Mouse (Mus musculus) T-cell, adult 66 days (primary cell): ENCODE measurements around the gene Oog2. TPM values are rescaled to one million over a fixed set of nuclear protein-coding genes. Genes with fewer than 3 reads are reported as not detected.

Experiments
- total RNA-seq, 2 experiments: library from RNA; stranded (reverse); gene quantifications; 3 replicates in 1 of 2; 4 replicates in 1 of 2; pipeline ENCODE4 v1.2.4; 2023

Oog2 gene
- not detected for total RNA-seq

DNA sequence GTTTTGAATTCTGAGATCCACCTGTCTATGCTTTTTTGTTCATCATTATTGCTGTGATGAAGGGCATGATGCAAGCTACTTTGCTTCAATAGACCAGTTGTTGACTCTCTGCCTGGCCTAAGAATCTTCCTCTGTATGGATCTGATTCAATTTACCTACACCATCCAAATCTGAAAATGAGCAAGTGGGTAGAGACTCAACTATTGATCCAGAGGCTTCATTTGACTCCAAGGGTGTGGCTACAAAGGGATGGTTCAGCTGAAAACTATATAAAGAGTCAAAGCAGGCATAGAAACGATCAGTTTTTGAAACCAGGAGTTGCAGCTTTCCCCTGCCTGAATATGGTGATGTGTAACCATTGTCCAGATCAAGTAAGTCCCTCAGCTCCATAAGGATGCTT, at the start of gene Oog2:
Gene Oog2, plus strand, starts transcription at position 301 of the 400 bp plus-strand sequence.

DNA sequence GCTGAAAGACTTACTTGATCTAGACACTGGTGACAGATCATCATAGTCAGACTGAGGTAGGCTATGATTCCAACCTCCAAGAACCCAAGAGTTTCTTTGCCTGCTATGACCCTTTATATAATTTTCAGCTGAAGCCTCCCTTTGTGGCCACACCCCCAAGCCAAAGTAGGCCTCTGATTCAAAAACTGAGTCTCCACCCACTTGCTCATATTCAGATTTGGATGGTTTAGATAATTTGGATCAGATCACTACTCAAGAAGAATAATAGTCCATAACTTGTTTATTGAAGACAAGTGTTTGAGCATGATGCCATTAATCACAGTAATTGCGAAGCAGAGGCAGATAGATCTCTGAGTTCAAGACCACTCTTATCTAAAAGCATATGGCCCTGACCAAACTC, 28.0 kb upstream of the Oog2 start, which contains the start of gene Oog3:
Gene Oog3, minus strand, starts transcription at position 101 of the 400 bp plus-strand sequence.

DNA sequence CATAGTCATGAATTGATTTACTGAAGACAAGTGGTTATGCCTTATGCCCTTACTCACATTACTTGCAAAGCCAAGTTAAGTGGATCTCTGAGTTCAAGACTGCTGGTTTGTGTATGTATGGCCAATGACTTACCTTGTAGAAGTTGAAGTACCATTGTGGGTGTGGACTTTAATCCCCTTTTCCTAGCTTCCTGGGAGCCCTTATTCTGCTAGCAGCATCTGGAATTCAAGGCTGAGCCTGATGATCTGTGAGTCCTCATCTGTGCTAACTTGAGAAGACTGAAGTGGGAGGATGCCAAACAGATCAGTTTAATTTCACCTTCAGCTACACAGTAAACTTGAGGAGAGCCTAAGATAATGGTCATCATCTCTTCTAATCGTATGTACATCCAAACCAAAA, 22.7 kb downstream of the Oog2 start, which contains the start of gene C87977:
Gene C87977, minus strand, starts transcription at position 101 of the 400 bp plus-strand sequence.

Other genes starting within 250 kb of the Oog2 start
- gene Pramef25, start 239.7 kb upstream of the Oog2 start, total RNA-seq, result not detected
- gene Gm13101, start 223.8 kb upstream of the Oog2 start, total RNA-seq, result not detected
- gene Pramef17, start 196.3 kb upstream of the Oog2 start, total RNA-seq, result not detected
- not detected for gene Pramel4, start 131.6 kb upstream of the Oog2 start, total RNA-seq
- not detected for gene Gm13102, start 84.2 kb upstream of the Oog2 start, total RNA-seq
- not detected for gene Oog3, start 28.1 kb upstream of the Oog2 start, total RNA-seq
- not detected for gene C87977, start 22.6 kb downstream of the Oog2 start, total RNA-seq
- gene Pramel5, start 89.8 kb downstream of the Oog2 start, total RNA-seq, result not detected
- not detected for gene Gm13128, start 139.5 kb downstream of the Oog2 start, total RNA-seq
- not detected for gene Gm13119, start 167.2 kb downstream of the Oog2 start, total RNA-seq
- gene Pramef20, start 187.2 kb downstream of the Oog2 start, total RNA-seq, result not detected
- gene Pramef12, start 217.7 kb downstream of the Oog2 start, total RNA-seq, result not detected
- gene 1700012P22Rik, start 248.1 kb downstream of the Oog2 start, total RNA-seq, result not detected